In the genomic region with DNA sequence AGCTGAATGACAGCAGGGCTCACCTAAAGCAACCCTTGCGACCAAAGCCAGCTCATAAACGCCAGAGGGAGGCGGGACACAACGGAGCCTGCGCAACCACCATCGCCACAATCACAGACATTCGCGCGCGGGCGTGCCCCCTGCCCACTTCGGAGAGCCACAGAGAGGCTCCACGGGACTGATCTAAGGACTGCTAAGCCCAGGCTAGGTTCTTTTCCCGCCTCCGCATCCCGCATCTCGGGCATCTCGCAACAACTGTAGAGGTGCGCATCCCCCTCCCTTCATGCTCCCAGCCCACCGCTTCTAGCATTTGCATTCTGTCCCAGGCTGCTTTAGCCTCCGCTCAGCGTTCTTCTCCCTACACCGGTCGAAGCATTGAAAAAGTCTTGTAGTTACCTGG, we compare ENCODE assay signal across 8 mouse cellular contexts. TPM values are rescaled to one million over a fixed set of nuclear protein-coding genes. Genes with fewer than 3 reads are reported as not detected.
A peak's percentile ranks its signal among the peaks of the same experiment; 100 is the strongest.
DNase-seq lines count a peak whose midpoint lies in the region; ATAC-seq and TF ChIP-seq lines count a peak whose summit lies in the region.

Gene Lrrd1, plus strand, starts transcription at position 148 of the 400 bp plus-strand sequence.

- no peak within 1 kb of the TSS for H3K4me3 ChIP-seq in gastrocnemius, adult 2 months
- H3K4me3 ChIP-seq in hindbrain, embryonic 13.5 days = peak within 1 kb of the TSS; percentile 39
- peak within 1 kb of the TSS; percentile 35 for H3K4me3 ChIP-seq in midbrain, embryonic 15.5 days

- H3K9ac ChIP-seq in hindbrain, embryonic 13.5 days = peak within 1 kb of the TSS; percentile 68
- peak within 1 kb of the TSS; percentile 21 for H3K9ac ChIP-seq in midbrain, embryonic 15.5 days

- H3K9me3 ChIP-seq in hindbrain, embryonic 13.5 days = no peaks in the 10 kb centered on the region
- no peaks in the 10 kb centered on the region for H3K9me3 ChIP-seq in midbrain, embryonic 15.5 days

- H3K36me3 ChIP-seq in hindbrain, embryonic 13.5 days = peaks cover 19% of the 10 kb centered on the region
- H3K36me3 ChIP-seq in midbrain, embryonic 15.5 days (replicated peaks) = 0 out of 2 replicates have a peak, but pooled peaks cover 9% of the 10 kb centered on the region

- no peaks in the 10 kb centered on the region for H3K27me3 ChIP-seq in hindbrain, embryonic 13.5 days
- H3K27me3 ChIP-seq in midbrain, embryonic 15.5 days (replicated peaks) = no peaks in the 10 kb centered on the region

- peak; percentile 15 for DNase-seq in gastrocnemius, adult 2 months
- no peak for DNase-seq in gastrocnemius, postnatal 25 days
- peak; percentile 5 to 9 for DNase-seq in right cerebral cortex, adult 2 months (ENCODE audit: low spot score in 2 of 2)
- DNase-seq in right cerebral cortex, adult 18-20 months = no peak
- no peak for DNase-seq in cerebellum, postnatal 36 days
- no peak for DNase-seq in thymus, postnatal 0 days (ENCODE audit: low spot score)

- intact Hi-C loops in gastrocnemius, adult 2 months (cut with DNase I) = no loop called here

- peak; percentile 69 for ATAC-seq in hindbrain, embryonic 13.5 days (ENCODE audit: low FRiP score)
- peak; percentile 62 for ATAC-seq in midbrain, embryonic 15.5 days (replicated peaks)

- H3K27ac ChIP-seq in gastrocnemius, adult 2 months = no peak within 1 kb of the TSS
- H3K27ac ChIP-seq in hindbrain, embryonic 13.5 days = no peak within 1 kb of the TSS
- H3K27ac ChIP-seq in midbrain, embryonic 15.5 days = no peak within 1 kb of the TSS

- no peak for TF ChIP-seq CTCF in gastrocnemius, adult 2 months (IDR thresholded peaks at IDR 0.05)

- peak within 1 kb of the TSS; percentile 62 for H3K4me2 ChIP-seq in hindbrain, embryonic 13.5 days
- H3K4me2 ChIP-seq in midbrain, embryonic 15.5 days = peak within 1 kb of the TSS; percentile 64

- WGBS in hindbrain, embryonic 13.5 days = 6% methylated on average over 24 of the region's 24 CpGs
- WGBS in midbrain, embryonic 15.5 days = 4% methylated on average over 24 of the region's 24 CpGs

- H3K4me1 ChIP-seq in hindbrain, embryonic 13.5 days (replicated peaks) = peaks cover 5% of the 10 kb centered on the region
- peaks cover 5% of the 10 kb centered on the region; the same call in 1 of the 2 replicates for H3K4me1 ChIP-seq in midbrain, embryonic 15.5 days

RNA-seq across cellular contexts. Expression of gene Lrrd1, which starts in this region (rescaled TPM):
- total RNA-seq in gastrocnemius, adult 2 months (2021) = not detected
- under 1 TPM in 1 of 2 experiments, not detected in 1; 0.08 TPM for total RNA-seq in gastrocnemius, postnatal 25 days (2021)
- polyA plus RNA-seq in hindbrain, embryonic 13.5 days (2015; fragmentation: Nextera tagmentation; extraction: Ambion mirVana) = 0.14 and 0.17 TPM in 2 replicates
- polyA plus RNA-seq in midbrain, embryonic 15.5 days (2015; fragmentation: Nextera tagmentation; extraction: Ambion mirVana) = 0.14 and 0.26 TPM in 2 replicates
- 0.04 and 0.06 TPM in 2 replicates for polyA plus RNA-seq in thymus, postnatal 0 days (2015; fragmentation: Nextera tagmentation; extraction: Ambion mirVana)

Comparison
In these comparisons a context has a peak if more than half of its experiments do, and no peak if none do; other contexts are left out.
1. DNase-seq: peak in right cerebral cortex, adult 2 months (2 of 2); none in gastrocnemius, postnatal 25 days (single experiment), right cerebral cortex, adult 18-20 months (single experiment), cerebellum, postnatal 36 days (0 of 2) and thymus, postnatal 0 days (single experiment).
2. Peak in DNase-seq in gastrocnemius, adult 2 months; RNA of the gene not detected or under 1 TPM.
3. Peak in ATAC-seq, H3K4me3 ChIP-seq, H3K9ac ChIP-seq and H3K4me2 ChIP-seq in hindbrain, embryonic 13.5 days; RNA of the gene not detected or under 1 TPM.
4. Peak in ATAC-seq, H3K4me3 ChIP-seq, H3K9ac ChIP-seq and H3K4me2 ChIP-seq in midbrain, embryonic 15.5 days; RNA of the gene not detected or under 1 TPM.